Mouse (Mus musculus) erythroblast, embryonic 14.5 days (primary cell): ENCODE data around the gene Mrpl54. TPM values are rescaled to one million over a fixed set of nuclear protein-coding genes. Genes with fewer than 3 reads are reported as not detected.
A peak's percentile ranks its signal among the peaks of the same experiment; 100 is the strongest.

Experiments used
- H3K27me3 ChIP-seq: 2 replicates; pipeline ENCODE4 v1.6.1; 2012; ENCODE audit warnings: inconsistent platforms; ENCODE audit not compliant: control insufficient read depth
- H3K36me3 ChIP-seq: 2 replicates; pipeline ENCODE4 v1.6.1; 2012; ENCODE audit warnings: mild to moderate bottlenecking, inconsistent platforms; ENCODE audit not compliant: control insufficient read depth
- H3K4me1 ChIP-seq: 2 replicates; pipeline ENCODE4 v1.6.1; 2012; ENCODE audit warnings: inconsistent platforms; ENCODE audit not compliant: control insufficient read depth
- H3K4me3 ChIP-seq: replicated peaks from 2 replicates; pipeline ENCODE3; 2012; ENCODE audit warnings: moderate library complexity, mild to moderate bottlenecking, inconsistent platforms
- H3K9me3 ChIP-seq: 2 replicates; pipeline ENCODE4 v1.6.1; 2012; ENCODE audit warnings: low read length, inconsistent platforms, mixed read lengths; ENCODE audit not compliant: control insufficient read depth
- GATA1 ChIP-seq: IDR thresholded peaks from 2 replicates; pipeline ENCODE4 v1.6.1; 2012; ENCODE audit warnings: low read length, inconsistent platforms, mixed read lengths
- TAL1 ChIP-seq: IDR thresholded peaks from 3 replicates; pipeline ENCODE4 v1.6.1; 2012; ENCODE audit warnings: low read length, inconsistent platforms, mixed read lengths
- polyA plus RNA-seq: library from polyadenylated mRNA; stranded (reverse); fragments of >175 nt; gene quantifications from 2 replicates; pipeline ENCODE4 v1.2.3, GENCODE M21; 2012

The Mrpl54 gene
- polyA plus RNA-seq, 1 experiment = 43.8 TPM

GRCm38 (mm10) chr10:81304597-81305238 is 38.0 kb upstream of the Mrpl54 start:
- no peak for TF ChIP-seq GATA1
- no peak for TF ChIP-seq TAL1
- H3K36me3 ChIP-seq = peaks cover 55% of the 10 kb centered on the region
- no peaks in the 10 kb centered on the region for H3K9me3 ChIP-seq
- no peak overlapping the region for H3K4me3 ChIP-seq
- peaks cover 48% of the 10 kb centered on the region for H3K4me1 ChIP-seq
- H3K27me3 ChIP-seq = no peaks in the 10 kb centered on the region

- H3K27me3 ChIP-seq = no peaks in the 10 kb centered on the region
- TF ChIP-seq TAL1 (no peak), GATA1 (no peak)
- H3K36me3 ChIP-seq = peaks cover 45% of the 10 kb centered on the region
- peaks cover 57% of the 10 kb centered on the region for H3K4me1 ChIP-seq
- no peak overlapping the region for H3K4me3 ChIP-seq
- H3K9me3 ChIP-seq = no peaks in the 10 kb centered on the region
These were observed 37.0 kb upstream of the Mrpl54 start for GRCm38 (mm10) chr10:81303761-81304160.

GRCm38 (mm10) chr10:81303258-81303657 is 36.5 kb upstream of the Mrpl54 start:
- Histone ChIP-seq H3K4me1 (peaks cover 62% of the 10 kb centered on the region), H3K36me3 (peaks cover 46% of the 10 kb centered on the region), H3K4me3 (no peak overlapping the region), H3K27me3 (no peaks in the 10 kb centered on the region), H3K9me3 (no peaks in the 10 kb centered on the region)
- TF ChIP-seq TAL1 (no peak), GATA1 (no peak)

GRCm38 (mm10) chr10:81302781-81303218 is 36.1 kb upstream of the Mrpl54 start:
- peaks cover 67% of the 10 kb centered on the region for H3K4me1 ChIP-seq
- peaks cover 46% of the 10 kb centered on the region for H3K36me3 ChIP-seq
- H3K27me3 ChIP-seq = no peaks in the 10 kb centered on the region
- H3K9me3 ChIP-seq = no peaks in the 10 kb centered on the region
- TF ChIP-seq TAL1 (no peak), GATA1 (no peak)
- peak overlapping the region; percentile 19 for H3K4me3 ChIP-seq

- no peaks in the 10 kb centered on the region for H3K27me3 ChIP-seq
- H3K36me3 ChIP-seq = peaks cover 41% of the 10 kb centered on the region
- no peak for TF ChIP-seq TAL1
- no peak for TF ChIP-seq GATA1
- peaks cover 72% of the 10 kb centered on the region for H3K4me1 ChIP-seq
- H3K4me3 ChIP-seq = no peak overlapping the region
- no peaks in the 10 kb centered on the region for H3K9me3 ChIP-seq
These were observed 35.6 kb upstream of the Mrpl54 start for GRCm38 (mm10) chr10:81302288-81302687.

GRCm38 (mm10) chr10:81301321-81301720 is 34.6 kb upstream of the Mrpl54 start:
- Histone ChIP-seq H3K36me3 (peaks cover 35% of the 10 kb centered on the region), H3K27me3 (no peaks in the 10 kb centered on the region), H3K9me3 (no peaks in the 10 kb centered on the region), H3K4me1 (peaks cover 79% of the 10 kb centered on the region), H3K4me3 (no peak overlapping the region)
- TF ChIP-seq GATA1 = no peak
- TF ChIP-seq TAL1 = no peak

GRCm38 (mm10) chr10:81300352-81300907 is 33.7 kb upstream of the Mrpl54 start:
- Histone ChIP-seq H3K9me3 (no peaks in the 10 kb centered on the region), H3K4me1 (peaks cover 88% of the 10 kb centered on the region), H3K36me3 (peaks cover 35% of the 10 kb centered on the region), H3K27me3 (no peaks in the 10 kb centered on the region), H3K4me3 (no peak overlapping the region)
- TF ChIP-seq GATA1 = no peak
- no peak for TF ChIP-seq TAL1

GRCm38 (mm10) chr10:81299585-81300351 is 33.0 kb upstream of the Mrpl54 start:
- no peak for TF ChIP-seq TAL1
- TF ChIP-seq GATA1 = no peak
- no peak overlapping the region for H3K4me3 ChIP-seq
- peaks cover 34% of the 10 kb centered on the region for H3K36me3 ChIP-seq
- peaks cover 90% of the 10 kb centered on the region for H3K4me1 ChIP-seq
- no peaks in the 10 kb centered on the region for H3K9me3 ChIP-seq
- no peaks in the 10 kb centered on the region for H3K27me3 ChIP-seq

- H3K4me1 ChIP-seq = peaks cover 93% of the 10 kb centered on the region
These were observed 31.8 kb upstream of the Mrpl54 start for GRCm38 (mm10) chr10:81298369-81299100.

More at GRCm38 (mm10) chr10:81298369-81299100, 31.8 kb upstream of the Mrpl54 start:
- Histone ChIP-seq H3K36me3 (peaks cover 38% of the 10 kb centered on the region), H3K9me3 (no peaks in the 10 kb centered on the region), H3K4me3 (no peak overlapping the region), H3K27me3 (no peaks in the 10 kb centered on the region)
- TF ChIP-seq GATA1 = no peak
- TF ChIP-seq TAL1 = no peak
